Mouse (Mus musculus) lung, postnatal 0 days (tissue): Measurements from ENCODE around the gene Ctcf. TPM values are rescaled to one million over a fixed set of nuclear protein-coding genes. Genes with fewer than 3 reads are reported as not detected.

Experiments used
- ATAC-seq: fragments of 200-750 bp; cut with Nextera tagmentation; 2 replicates; pipeline ENCODE4 v1.8.0; 2017; ENCODE audit warnings: moderate library complexity
- DNase-seq: peaks from one replicate; pipeline ENCODE4 v3.0.0-alpha.2; 2016; ENCODE audit warnings: low spot score
- H3K27ac ChIP-seq: fragments of 300-500 bp; sonication (generic); 2 replicates; pipeline ENCODE4 v1.5.1; 2014; ENCODE audit warnings: antibody characterized with exemption, mild to moderate bottlenecking, low read length, mixed read lengths
- H3K27me3 ChIP-seq: fragments of 300-500 bp; sonication (generic); replicated peaks from 2 replicates; pipeline ENCODE4 v1.6.1; 2014; ENCODE audit warnings: low read length, mixed read lengths; ENCODE audit not compliant: insufficient read depth
- H3K36me3 ChIP-seq: fragments of 300-500 bp; sonication (generic); 2 replicates; pipeline ENCODE4 v1.6.1; 2014; ENCODE audit warnings: low read length, mixed read lengths; ENCODE audit not compliant: insufficient read depth
- H3K4me1 ChIP-seq: fragments of 300-500 bp; sonication (generic); 2 replicates; pipeline ENCODE4 v1.6.1; 2014; ENCODE audit warnings: antibody characterized with exemption, low read depth, low read length, mixed read lengths; ENCODE audit not compliant: insufficient read depth
- H3K4me2 ChIP-seq: fragments of 300-500 bp; sonication (generic); replicated peaks from 2 replicates; pipeline ENCODE4 v1.6.1; 2014; ENCODE audit warnings: low read depth, mild to moderate bottlenecking, low read length, moderate library complexity, mixed read lengths
- H3K4me3 ChIP-seq: fragments of 300-500 bp; sonication (generic); 2 replicates; pipeline ENCODE4 v1.5.1; 2014; ENCODE audit warnings: low read depth, low read length
- H3K9ac ChIP-seq: fragments of 300-500 bp; sonication (generic); replicated peaks from 2 replicates; pipeline ENCODE4 v1.6.1; 2014; ENCODE audit warnings: low read depth, mild to moderate bottlenecking
- H3K9me3 ChIP-seq: fragments of 300-500 bp; sonication (generic); 2 replicates; pipeline ENCODE4 v1.6.1; 2016; ENCODE audit warnings: low read length, mixed read lengths
- CTCF ChIP-seq: IDR thresholded peaks from 2 replicates; pipeline ENCODE4 v1.5.1; 2016; ENCODE audit warnings: antibody characterized with exemption, mild to moderate bottlenecking
- EP300 ChIP-seq: IDR thresholded peaks from 2 replicates; pipeline ENCODE4 v1.6.1; 2016; ENCODE audit warnings: antibody characterized with exemption, mild to moderate bottlenecking, control low read depth
- WGBS: fragments of 180-500 bp; shearing (Covaris S2); extraction: QIAGEN DNeasy Blood & Tissue Kit; methylation state at CpG from one replicate; pipeline ENCODE4 v1.1.7; 2014; 5-methylcytosine and 5-hydroxymethylcytosine counted together
- polyA plus RNA-seq: library from polyadenylated mRNA; unstranded; fragments of >200 nt; fragmentation: Nextera tagmentation; extraction: Ambion mirVana; gene quantifications from 2 replicates; pipeline ENCODE4 v1.2.1, GENCODE M21; 2015

Gene Ctcf
- polyA plus RNA-seq, 1 experiment from 2014 or later, result 73.6 TPM

DNA sequence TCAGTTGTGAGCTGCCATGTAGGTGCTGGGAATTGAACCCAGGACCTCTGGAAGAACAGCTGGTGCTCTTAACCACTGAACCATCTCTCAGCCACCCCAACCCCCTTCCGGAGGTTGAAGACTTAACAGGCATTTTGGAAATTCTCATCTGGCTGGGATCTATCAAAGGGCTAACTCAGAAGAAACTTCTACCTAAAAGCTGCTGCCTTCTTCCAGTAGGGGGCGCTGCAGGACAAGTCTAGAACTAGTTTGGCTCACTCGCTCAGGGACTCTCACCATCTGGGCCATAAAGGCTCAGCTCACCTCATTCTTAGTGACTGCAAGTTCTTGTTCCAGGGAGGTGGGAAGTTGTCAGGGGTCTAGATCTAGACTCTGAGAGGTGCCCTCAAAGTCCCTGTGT is 77.8 kb downstream of the Ctcf start:
- peak; percentile 92 for DNase-seq
- Histone ChIP-seq H3K27me3 (no peaks in the 10 kb centered on the region), H3K9me3 (no peaks in the 10 kb centered on the region), H3K9ac (no peak overlapping the region), H3K4me2 (no peak overlapping the region), H3K4me1 (no peaks in the 10 kb centered on the region), H3K4me3 (no peak overlapping the region), H3K27ac (no peak overlapping the region), H3K36me3 (no peaks in the 10 kb centered on the region)
- 3% methylated on average over 3 of the region's 3 CpGs for WGBS
- TF ChIP-seq CTCF (peak; percentile 92), EP300 (no peak)
- ATAC-seq, result peak; percentile 73

DNA sequence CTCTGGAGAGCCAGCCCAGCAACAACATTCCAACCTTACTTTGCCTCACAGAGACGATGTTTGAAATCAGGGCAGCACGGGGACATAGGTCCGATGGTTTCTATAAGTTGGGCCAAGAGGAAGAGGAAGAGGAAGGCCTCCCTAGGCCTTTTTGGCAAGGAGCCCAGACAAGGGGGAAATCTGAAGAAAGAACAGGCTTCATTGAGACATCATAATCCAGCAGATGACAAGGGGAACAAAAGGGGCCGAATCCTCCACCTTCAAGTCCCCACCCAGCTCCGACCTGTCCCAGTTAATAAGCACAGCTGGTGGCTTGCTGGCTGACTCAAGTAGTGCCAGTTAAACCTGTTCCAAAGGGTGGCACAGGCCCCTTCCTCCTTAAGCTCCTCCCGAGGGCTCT is 78.7 kb downstream of the Ctcf start:
- Histone ChIP-seq H3K27ac (peak overlapping the region; percentile 48), H3K4me2 (no peak overlapping the region), H3K36me3 (no peaks in the 10 kb centered on the region), H3K9me3 (no peaks in the 10 kb centered on the region), H3K27me3 (no peaks in the 10 kb centered on the region), H3K4me1 (no peaks in the 10 kb centered on the region), H3K4me3 (no peak overlapping the region), H3K9ac (no peak overlapping the region)
- TF ChIP-seq CTCF (no peak), EP300 (peak; percentile 51; the same call in 1 of the 2 replicates)
- 30% methylated on average over 6 of the region's 6 CpGs for WGBS
- ATAC-seq (peak; percentile 49), DNase-seq (peak; percentile 48)

DNA sequence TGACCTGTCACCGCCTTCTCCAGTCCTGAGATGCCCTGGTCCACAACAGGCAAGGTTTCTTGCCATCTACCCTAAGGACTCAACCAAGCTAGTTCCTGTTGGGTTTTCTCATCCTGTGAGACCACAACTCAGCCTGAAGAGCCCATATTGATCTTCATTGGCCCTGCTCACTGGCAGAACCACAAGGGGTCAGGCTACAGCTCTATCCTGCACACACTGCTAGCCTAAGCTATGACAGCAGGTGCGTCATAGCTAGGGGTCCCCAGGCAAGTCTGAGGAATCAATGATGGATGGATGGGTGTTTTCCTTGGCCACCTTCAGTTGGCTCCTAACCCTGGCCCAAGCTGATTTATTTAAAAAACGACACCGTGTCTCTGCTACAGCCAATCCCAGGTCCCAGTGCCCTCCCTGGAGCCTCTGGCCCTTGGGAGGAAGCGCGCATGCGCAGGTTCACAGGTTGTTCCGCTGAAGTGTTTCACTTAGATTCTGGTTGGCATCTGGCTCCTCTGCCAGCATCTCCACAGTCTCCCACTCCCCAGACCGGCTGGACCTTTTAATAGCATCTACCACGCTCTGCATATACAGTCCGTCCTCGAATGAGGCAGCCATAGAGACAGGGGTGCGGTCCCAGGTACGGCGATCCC is 80.1 kb downstream of the Ctcf start:
- no peaks in the 10 kb centered on the region for H3K4me1 ChIP-seq
- H3K9me3 ChIP-seq, result no peaks in the 10 kb centered on the region
- no peak for ATAC-seq
- H3K9ac ChIP-seq, result no peak overlapping the region
- 95% methylated on average over 15 of the region's 15 CpGs for WGBS
- DNase-seq, result no peak
- H3K4me3 ChIP-seq, result no peak overlapping the region
- TF ChIP-seq CTCF (0 out of 2 replicates have a peak, but pooled peaks have one; percentile 12), EP300 (no peak)
- H3K36me3 ChIP-seq, result no peaks in the 10 kb centered on the region
- H3K27ac ChIP-seq, result no peak overlapping the region
- H3K27me3 ChIP-seq, result no peaks in the 10 kb centered on the region
- no peak overlapping the region for H3K4me2 ChIP-seq

DNA sequence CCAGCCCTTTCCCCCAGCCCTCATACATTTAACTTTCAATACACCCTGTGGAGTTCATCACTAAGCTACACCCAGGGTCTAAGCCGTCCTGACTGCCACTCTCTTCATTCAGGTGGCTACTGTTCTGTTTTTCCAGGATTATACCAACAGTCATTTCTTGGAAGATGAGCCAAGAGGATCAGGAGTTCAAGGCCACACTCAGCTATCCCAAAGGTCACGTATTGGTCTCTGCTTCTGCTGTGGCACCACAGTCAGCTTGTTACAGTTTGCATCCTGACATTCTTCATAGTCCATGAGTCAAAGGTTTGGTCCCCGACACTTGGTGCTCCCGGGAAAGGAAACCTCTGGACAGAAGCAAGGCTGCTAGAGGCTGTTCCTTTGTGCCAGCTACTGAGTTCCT is 83.3 kb downstream of the Ctcf start:
- no peak overlapping the region for H3K9ac ChIP-seq
- no peaks in the 10 kb centered on the region; the same call in 1 of the 2 replicates for H3K36me3 ChIP-seq
- H3K27me3 ChIP-seq, result no peaks in the 10 kb centered on the region
- H3K4me1 ChIP-seq, result no peaks in the 10 kb centered on the region
- no peak for ATAC-seq
- peak overlapping the region; percentile 35; the same call in 1 of the 2 replicates for H3K27ac ChIP-seq
- DNase-seq, result no peak
- TF ChIP-seq EP300 (no peak), CTCF (no peak)
- no peak overlapping the region for H3K4me3 ChIP-seq
- WGBS, result 75% methylated on average over 4 of the region's 4 CpGs
- H3K9me3 ChIP-seq, result no peaks in the 10 kb centered on the region
- H3K4me2 ChIP-seq, result no peak overlapping the region

DNA sequence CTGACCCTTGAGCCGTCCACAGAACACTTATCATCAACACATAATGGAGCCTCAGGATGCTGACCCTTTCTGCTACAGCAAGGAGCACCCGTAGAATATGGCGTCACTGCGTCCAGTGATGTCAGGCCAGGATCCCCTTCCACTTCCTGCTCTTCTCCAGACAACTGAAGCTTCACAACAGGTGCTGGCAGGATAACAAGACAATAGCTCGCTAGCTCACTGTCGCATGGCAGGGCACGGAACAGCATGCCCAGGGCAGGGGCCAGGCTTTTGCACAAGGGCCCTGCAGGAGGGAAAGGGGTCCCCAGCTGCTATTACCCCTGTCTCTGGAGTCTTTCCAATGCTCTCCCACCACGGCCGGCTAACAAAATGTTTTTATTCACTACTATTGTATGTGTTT is 86.5 kb downstream of the Ctcf start:
- Histone ChIP-seq H3K4me1 (no peaks in the 10 kb centered on the region), H3K9me3 (no peaks in the 10 kb centered on the region), H3K9ac (no peak overlapping the region), H3K4me3 (no peak overlapping the region), H3K4me2 (no peak overlapping the region), H3K27ac (no peak overlapping the region), H3K36me3 (peaks cover 4% of the 10 kb centered on the region; the same call in 1 of the 2 replicates), H3K27me3 (no peaks in the 10 kb centered on the region)
- DNase-seq (no peak), ATAC-seq (no peak)
- WGBS, result 84% methylated on average over 9 of the region's 9 CpGs
- no peak for TF ChIP-seq EP300
- TF ChIP-seq CTCF, result no peak

DNA sequence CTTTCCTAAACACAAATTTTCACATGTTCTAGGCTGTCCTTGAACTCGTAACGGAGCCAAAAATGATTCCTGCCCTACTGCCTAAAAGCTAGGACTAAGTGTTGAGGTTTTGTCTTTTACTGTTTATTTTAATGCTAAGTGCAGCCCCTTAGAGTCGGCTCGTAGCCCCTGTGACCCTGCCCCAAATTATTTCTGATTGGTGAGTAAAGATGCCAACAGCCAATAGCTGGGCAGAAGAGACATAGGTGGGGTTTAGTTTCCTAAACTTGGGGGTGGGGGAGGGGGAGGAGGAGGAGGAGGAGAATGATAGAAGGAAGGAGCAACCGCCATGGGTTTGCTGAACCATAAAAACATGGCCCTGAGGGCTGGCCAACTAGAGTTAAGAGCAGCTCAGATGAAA is 89.4 kb downstream of the Ctcf start:
- H3K4me2 ChIP-seq, result no peak overlapping the region
- no peaks in the 10 kb centered on the region for H3K4me1 ChIP-seq
- H3K9me3 ChIP-seq, result no peaks in the 10 kb centered on the region
- H3K27me3 ChIP-seq, result no peaks in the 10 kb centered on the region
- 70% methylated on average over 5 of the region's 5 CpGs for WGBS
- H3K27ac ChIP-seq, result no peak overlapping the region
- DNase-seq (no peak), ATAC-seq (no peak)
- peaks cover 7% of the 10 kb centered on the region; the same call in 1 of the 2 replicates for H3K36me3 ChIP-seq
- no peak overlapping the region for H3K4me3 ChIP-seq
- no peak for TF ChIP-seq EP300
- no peak for TF ChIP-seq CTCF
- H3K9ac ChIP-seq, result no peak overlapping the region
